Mouse (Mus musculus) cerebellum, adult 11-12 months (tissue): Measurements from ENCODE around the gene Psg17.
"Not testable (repeated sequence)": the region's sequence is repeated elsewhere in the genome, so short reads cannot be mapped to it uniquely, and the experiment has no call there.

ENCODE experiments used
- DNase-seq: peaks from one replicate; pipeline ENCODE4 v3.0.0; 2022

Psg17 gene

GRCm38 (mm10) chr7:18821507-18821906 is at the start of gene Psg17:
Gene Psg17 (minus strand): TSS chr7:18821607.
- DNase-seq, result no peak

GRCm38 (mm10) chr7:18871031-18871430 is 49.6 kb upstream of the Psg17 start, which contains the start of gene Pglyrp1:
Gene Pglyrp1 (plus strand): TSS chr7:18871331.
- DNase-seq, result not testable (repeated sequence)

- no peak for DNase-seq
Measured at GRCm38 (mm10) chr7:18868491-18868890, 47.1 kb upstream of the Psg17 start.

- DNase-seq, result no peak
Measured at GRCm38 (mm10) chr7:18862801-18863200, 41.4 kb upstream of the Psg17 start.

- no peak for DNase-seq
Measured at GRCm38 (mm10) chr7:18858310-18858916, 37.0 kb upstream of the Psg17 start.

- DNase-seq, result no peak
Measured at GRCm38 (mm10) chr7:18848395-18848794, 27.0 kb upstream of the Psg17 start.

GRCm38 (mm10) chr7:18844811-18845210 is 23.4 kb upstream of the Psg17 start:
- DNase-seq, result no peak

GRCm38 (mm10) chr7:18841174-18841567 is 19.8 kb upstream of the Psg17 start:
- no peak for DNase-seq

- DNase-seq, result peak; percentile 27
Measured at GRCm38 (mm10) chr7:18840386-18841173, 19.2 kb upstream of the Psg17 start.

- DNase-seq, result peak; percentile 2
Measured at GRCm38 (mm10) chr7:18839865-18840264, 18.5 kb upstream of the Psg17 start, which contains the start of gene Mill2. Gene Mill2 (plus strand): TSS chr7:18839966.

GRCm38 (mm10) chr7:18832298-18832697 is 10.9 kb upstream of the Psg17 start:
- DNase-seq, result no peak

- no peak for DNase-seq
Measured at GRCm38 (mm10) chr7:18829545-18829944, 8.1 kb upstream of the Psg17 start.

GRCm38 (mm10) chr7:18828592-18828991 is 7.2 kb upstream of the Psg17 start:
- no peak for DNase-seq

GRCm38 (mm10) chr7:18827792-18828546 is 6.6 kb upstream of the Psg17 start:
- no peak for DNase-seq

- DNase-seq, result no peak
Measured at GRCm38 (mm10) chr7:18818301-18818700, 3.1 kb downstream of the Psg17 start.

GRCm38 (mm10) chr7:18803526-18803925 is 17.9 kb downstream of the Psg17 start:
- no peak for DNase-seq

- no peak for DNase-seq
Measured at GRCm38 (mm10) chr7:18799129-18799528, 22.3 kb downstream of the Psg17 start.

- DNase-seq, result no peak
Measured at GRCm38 (mm10) chr7:18798420-18798819, 23.0 kb downstream of the Psg17 start, which contains the start of gene Psg19. Gene Psg19 (minus strand): TSS chr7:18798520.

GRCm38 (mm10) chr7:18790671-18791070 is 30.7 kb downstream of the Psg17 start:
- DNase-seq, result not testable (repeated sequence)

- DNase-seq, result not testable (repeated sequence)
Measured at GRCm38 (mm10) chr7:18781301-18781700, 40.1 kb downstream of the Psg17 start.

- no peak for DNase-seq
Measured at GRCm38 (mm10) chr7:18779337-18779781, 42.0 kb downstream of the Psg17 start.
